In the genomic region with DNA sequence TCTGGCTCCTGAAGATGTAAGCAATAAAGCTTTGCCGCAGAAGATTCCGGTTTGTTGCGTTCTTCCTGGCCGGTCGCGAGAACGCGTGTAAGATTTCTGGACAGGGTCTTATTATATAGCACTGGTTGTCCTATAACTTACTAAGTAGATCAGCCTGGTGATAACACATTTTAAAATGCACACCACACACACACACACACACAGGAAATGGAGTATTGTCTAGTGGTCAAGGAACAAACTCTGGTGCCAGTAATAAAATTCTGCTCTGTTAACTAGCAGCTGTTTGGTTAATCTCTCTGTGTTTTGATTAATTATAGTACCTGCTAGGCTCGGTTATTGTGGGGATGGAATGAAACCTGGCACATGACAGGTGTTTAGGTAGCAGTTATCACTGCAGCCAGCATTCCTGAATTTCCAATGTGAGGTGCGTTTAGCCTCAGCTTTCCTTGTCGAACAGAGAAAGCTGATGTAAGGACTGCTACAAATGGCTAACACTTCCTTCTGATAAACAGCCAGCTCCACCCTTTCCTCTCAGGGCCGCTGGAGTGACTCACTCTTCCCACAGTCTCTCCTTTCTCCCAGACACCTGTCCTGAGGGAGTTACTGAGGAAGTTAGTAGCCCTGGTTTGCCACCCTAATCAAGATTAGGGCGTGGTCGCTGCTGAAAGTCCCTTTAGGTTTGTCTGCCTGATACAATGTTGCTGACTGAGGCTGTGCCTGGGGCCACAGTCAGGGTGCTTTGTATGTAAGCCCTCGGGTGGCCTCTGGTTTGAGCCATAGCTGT, we compare ENCODE assay signal across 9 mouse cellular contexts. TPM values are rescaled to one million over a fixed set of nuclear protein-coding genes. Genes with fewer than 3 reads are reported as not detected.
DNase-seq lines count a peak whose midpoint lies in the region; ATAC-seq and TF ChIP-seq lines count a peak whose summit lies in the region.
"Had no signal": no experiment of that assay in that cellular context is flagged by ENCODE, and none has a peak within 500 bp of the region (broad histone marks: within the 10 kb centered on the region; RNA-seq: fewer than 3 reads in every experiment).

No protein-coding gene starts in this region.

- peak overlapping the region; percentile 17; the same call in 1 of the 2 replicates for H3K9ac ChIP-seq in liver, embryonic 13.5 days

- DNase-seq in gastrocnemius, adult 18-20 months (ENCODE audit: low spot score) = peak; percentile 34
- no peak for DNase-seq in gastrocnemius, adult 8-10 months (ENCODE audit: low spot score in 2 of 2)
- peak; percentile 3 for DNase-seq in urinary bladder, postnatal 25 days (ENCODE audit: low spot score)
- DNase-seq in urinary bladder, adult 18-20 months (ENCODE audit: low spot score in 2 of 2) = no peak
- DNase-seq in liver, embryonic 13.5 days = no peak
- DNase-seq in testis, postnatal 14 days (ENCODE audit: low spot score) = peak; percentile 66
- DNase-seq in B cell, adult 2 months = no peak
- DNase-seq in left cerebral cortex, adult 2 months (ENCODE audit: extremely low spot score in 1 of 2, low spot score in 2 of 2) = no peak
- DNase-seq: adrenal gland, postnatal 10 days had no signal

- no peak overlapping the region for H3K4me2 ChIP-seq in liver, embryonic 13.5 days

- ATAC-seq in liver, embryonic 13.5 days (ENCODE audit: low read depth) = peak; percentile 23; the same call in 1 of the 2 replicates

- no peaks in the 10 kb centered on the region for H3K27me3 ChIP-seq in liver, embryonic 13.5 days

- intact Hi-C loops in left cerebral cortex, adult 2 months (cut with DNase I) = no loop called here

- no peak for TF ChIP-seq CTCF in left cerebral cortex, adult 2 months (IDR thresholded peaks at IDR 0.05)

- peaks cover 12% of the 10 kb centered on the region for H3K4me1 ChIP-seq in liver, embryonic 13.5 days (replicated peaks)

- no peaks in the 10 kb centered on the region for H3K36me3 ChIP-seq in liver, embryonic 13.5 days

- H3K4me3 ChIP-seq in liver, embryonic 13.5 days (replicated peaks) = no peak overlapping the region
- no peak overlapping the region for H3K4me3 ChIP-seq in left cerebral cortex, adult 2 months

- 55% methylated on average over 15 of the region's 15 CpGs for WGBS in liver, embryonic 13.5 days (ENCODE audit: insufficient replicate concordance)

- H3K9me3 ChIP-seq in liver, embryonic 13.5 days (replicated peaks) = no peaks in the 10 kb centered on the region

- no peak overlapping the region for H3K27ac ChIP-seq in liver, embryonic 13.5 days
- no peak overlapping the region for H3K27ac ChIP-seq in left cerebral cortex, adult 2 months

RNA-seq across cellular contexts. Expression of a gene that starts 6.9 kb away (rescaled TPM):
- 1 to 10 TPM; 1.6 to 2.5 TPM for total RNA-seq in gastrocnemius, adult 18-20 months (2021)
- 1 to 10 TPM in 3 of 4 experiments, not detected in 1; 1.0 to 1.3 (median 1.3) TPM for total RNA-seq in gastrocnemius, adult 8-10 months (2022)
- polyA plus RNA-seq in liver, embryonic 13.5 days (2015; fragmentation: Nextera tagmentation; extraction: Ambion mirVana) = 20.4 and 22.1 TPM in 2 replicates
- 1 to 10 TPM; 1.2 to 1.3 TPM for total RNA-seq in left cerebral cortex, adult 2 months (2021)

RNA-seq across cellular contexts. Expression of a gene that starts 11.7 kb away (rescaled TPM):
- 1 to 10 TPM; 3.8 to 9.1 TPM for total RNA-seq in gastrocnemius, adult 18-20 months (2021)
- 1 to 10 TPM; 3.4 to 7.1 (median 3.6) TPM for total RNA-seq in gastrocnemius, adult 8-10 months (2022)
- 1.8 and 2.2 TPM in 2 replicates for polyA plus RNA-seq in liver, embryonic 13.5 days (2015; fragmentation: Nextera tagmentation; extraction: Ambion mirVana)
- total RNA-seq in left cerebral cortex, adult 2 months (2021) = 1 to 10 TPM; 3.0 to 6.3 TPM

RNA-seq across cellular contexts. Expression of a gene that starts 27.4 kb away (rescaled TPM):
- 1 to 10 TPM; 1.5 to 3.3 TPM for total RNA-seq in gastrocnemius, adult 18-20 months (2021)
- 1 to 10 TPM; 1.9 to 3.3 (median 2.5) TPM for total RNA-seq in gastrocnemius, adult 8-10 months (2022)
- 1.5 and 1.8 TPM in 2 replicates for polyA plus RNA-seq in liver, embryonic 13.5 days (2015; fragmentation: Nextera tagmentation; extraction: Ambion mirVana)
- total RNA-seq in left cerebral cortex, adult 2 months (2021) = 1 to 10 TPM; 1.1 to 2.6 TPM

RNA-seq across cellular contexts. Expression of a gene that starts 29.8 kb away (rescaled TPM):
- total RNA-seq in gastrocnemius, adult 18-20 months (2021) = under 1 TPM; 0.16 to 0.17 TPM
- under 1 TPM in 1 of 4 experiments, not detected in 3; 0.27 TPM for total RNA-seq in gastrocnemius, adult 8-10 months (2022)
- 4.4 and 4.6 TPM in 2 replicates for polyA plus RNA-seq in liver, embryonic 13.5 days (2015; fragmentation: Nextera tagmentation; extraction: Ambion mirVana)
- total RNA-seq in left cerebral cortex, adult 2 months (2021) = under 1 TPM; 0.33 to 0.50 TPM

RNA-seq across cellular contexts. Expression of a gene that starts 34.3 kb away (rescaled TPM):
- not detected for total RNA-seq in gastrocnemius, adult 18-20 months (2021)
- total RNA-seq in gastrocnemius, adult 8-10 months (2022) = not detected
- polyA plus RNA-seq in liver, embryonic 13.5 days (2015; fragmentation: Nextera tagmentation; extraction: Ambion mirVana) = 0.92 and 1.3 TPM in 2 replicates
- total RNA-seq in left cerebral cortex, adult 2 months (2021) = under 1 TPM; 0.33 to 0.38 TPM

Comparison
In these comparisons a context has a peak if more than half of its experiments do, and no peak if none do; other contexts are left out.
1. DNase-seq: peak in gastrocnemius, adult 18-20 months (single experiment), urinary bladder, postnatal 25 days (single experiment) and testis, postnatal 14 days (single experiment); none in gastrocnemius, adult 8-10 months (0 of 2), urinary bladder, adult 18-20 months (0 of 2), liver, embryonic 13.5 days (single experiment), B cell, adult 2 months (0 of 2) and left cerebral cortex, adult 2 months (0 of 2).